Mouse (Mus musculus) layer of hippocampus, postnatal 10 days (tissue): ENCODE results near the gene Taf8. TPM values are rescaled to one million over a fixed set of nuclear protein-coding genes. Genes with fewer than 3 reads are reported as not detected.
A peak's percentile ranks its signal among the peaks of the same experiment; 100 is the strongest.
"Not testable (repeated sequence)": the region's sequence is repeated elsewhere in the genome, so short reads cannot be mapped to it uniquely, and the experiment has no call there.

Source experiments
- DNase-seq, 2 experiments: peaks; one replicate each; pipeline ENCODE4 v3.0.0; 2021; ENCODE audit warnings: low spot score in 2 of 2
- total RNA-seq, 2 experiments: library from RNA; stranded (reverse); gene quantifications; 2 replicates each; pipeline ENCODE4 v1.2.3; 2021

The Taf8 gene
- total RNA-seq, 2 experiments from 2014 or later, result 16.7 to 17.0 TPM

DNA sequence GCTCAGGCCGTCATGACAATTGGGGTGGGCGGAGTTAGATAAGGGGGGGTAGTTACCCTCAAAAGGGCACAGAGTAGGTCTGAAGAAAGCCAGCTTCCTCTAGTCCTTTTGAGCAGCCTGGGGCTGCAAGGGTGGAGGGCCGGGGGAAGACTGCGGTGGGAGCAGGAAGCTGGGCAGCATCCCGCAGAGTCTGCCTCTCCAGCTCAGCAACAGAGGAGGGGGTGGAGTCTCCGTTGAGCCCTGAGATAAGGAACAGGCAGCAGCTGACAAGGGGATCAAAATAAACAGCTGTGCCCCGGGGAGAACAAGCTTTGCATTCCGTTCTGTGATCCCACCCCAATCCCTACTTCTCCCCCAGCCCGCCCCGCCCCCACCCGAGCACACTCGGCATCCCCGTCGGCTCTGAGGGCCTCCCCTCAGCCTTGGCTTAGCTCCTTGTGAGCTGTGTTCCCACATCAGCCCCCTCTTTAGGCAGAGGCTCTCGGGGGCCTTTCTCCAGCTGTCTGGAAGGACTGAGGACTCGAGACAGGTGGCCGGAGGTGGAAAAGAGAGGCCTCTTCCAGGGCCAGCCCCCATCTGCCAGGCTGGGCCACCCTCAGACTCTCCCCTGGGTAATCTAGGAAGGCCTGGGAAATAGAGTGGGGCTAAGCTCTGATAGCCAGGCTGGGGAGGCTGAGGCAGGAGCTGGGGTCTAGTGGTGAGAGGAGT lies 19.6 kb upstream of the Taf8 start:
- DNase-seq, result peak; percentile 45 to 54

DNA sequence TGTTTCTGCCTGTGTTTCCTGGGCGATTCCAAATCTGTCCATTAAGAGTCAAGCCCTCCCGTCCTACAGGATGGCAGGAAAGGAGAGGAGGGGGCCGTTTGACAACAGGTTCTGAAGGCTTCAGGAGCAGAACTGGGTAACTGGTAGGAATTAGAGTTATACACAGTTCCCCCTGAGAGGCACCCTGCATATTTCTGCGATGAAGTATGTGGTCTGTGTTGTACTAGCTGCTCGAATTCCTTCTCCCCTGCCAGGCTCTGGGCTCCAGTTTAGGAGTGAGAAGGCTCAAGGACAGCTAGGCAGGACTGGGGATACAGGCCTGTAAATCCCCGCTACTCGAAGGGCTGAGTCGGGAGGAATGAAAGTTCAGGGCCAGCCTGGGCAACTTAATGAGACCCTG lies 16.1 kb upstream of the Taf8 start:
- DNase-seq, result no peak

DNA sequence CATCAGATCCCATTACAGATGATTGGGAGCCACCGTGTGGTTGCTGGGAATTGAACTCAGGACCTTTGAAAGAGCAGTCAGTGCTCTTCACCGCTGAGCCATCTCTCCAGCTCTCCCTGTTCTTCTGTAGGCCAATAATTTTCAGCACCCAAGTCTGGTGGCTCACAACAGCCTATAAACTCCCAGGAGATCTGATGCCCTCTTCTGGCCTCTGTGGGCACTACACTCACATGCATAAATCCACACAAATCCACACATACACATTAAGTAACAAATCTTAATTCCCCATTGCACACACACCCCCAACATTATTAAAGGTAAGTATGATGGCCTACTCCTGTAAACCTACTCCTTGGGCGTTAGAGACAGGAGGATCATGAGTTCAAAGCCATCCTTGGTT lies 14.1 kb upstream of the Taf8 start:
- DNase-seq, result no peak

GRCm38 (mm10) chr17:47515180-47515844 lies 13.2 kb upstream of the Taf8 start:
- no peak for DNase-seq

GRCm38 (mm10) chr17:47512956-47513775 lies 11.1 kb upstream of the Taf8 start:
- no peak for DNase-seq

GRCm38 (mm10) chr17:47511111-47512020 lies 9.3 kb upstream of the Taf8 start:
- DNase-seq, result peak; percentile 98 to 99

- no peak for DNase-seq
Measured at GRCm38 (mm10) chr17:47509031-47509705, 7.1 kb upstream of the Taf8 start.

- peak; percentile 74 to 78 for DNase-seq
Measured at GRCm38 (mm10) chr17:47508012-47508608, 6.0 kb upstream of the Taf8 start.

- DNase-seq, result no peak
Measured at GRCm38 (mm10) chr17:47507523-47507922, 5.4 kb upstream of the Taf8 start.

- DNase-seq, result no peak
Measured at GRCm38 (mm10) chr17:47506697-47507096, 4.6 kb upstream of the Taf8 start.

DNA sequence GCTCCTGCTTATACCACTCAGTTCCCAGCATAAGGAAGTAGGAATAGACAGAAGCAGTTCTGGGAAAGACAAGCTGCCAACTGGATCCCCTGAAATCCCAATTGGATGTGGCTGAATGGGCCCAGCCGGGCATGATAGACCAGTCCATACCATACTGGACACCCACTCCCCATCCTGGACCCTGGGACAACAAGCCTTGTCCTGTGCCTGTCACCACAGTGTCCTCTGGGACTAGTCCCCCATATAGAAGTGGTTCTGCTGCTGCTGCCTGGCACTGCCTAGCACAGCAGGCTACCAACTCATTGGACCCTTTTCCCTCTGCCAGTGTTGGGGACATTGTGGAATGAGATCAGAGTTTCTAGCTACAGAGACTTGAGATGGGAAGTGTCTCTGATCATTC lies 4.0 kb upstream of the Taf8 start:
- no peak for DNase-seq

- DNase-seq, result no peak
Measured at GRCm38 (mm10) chr17:47505566-47505965, 3.5 kb upstream of the Taf8 start.

DNA sequence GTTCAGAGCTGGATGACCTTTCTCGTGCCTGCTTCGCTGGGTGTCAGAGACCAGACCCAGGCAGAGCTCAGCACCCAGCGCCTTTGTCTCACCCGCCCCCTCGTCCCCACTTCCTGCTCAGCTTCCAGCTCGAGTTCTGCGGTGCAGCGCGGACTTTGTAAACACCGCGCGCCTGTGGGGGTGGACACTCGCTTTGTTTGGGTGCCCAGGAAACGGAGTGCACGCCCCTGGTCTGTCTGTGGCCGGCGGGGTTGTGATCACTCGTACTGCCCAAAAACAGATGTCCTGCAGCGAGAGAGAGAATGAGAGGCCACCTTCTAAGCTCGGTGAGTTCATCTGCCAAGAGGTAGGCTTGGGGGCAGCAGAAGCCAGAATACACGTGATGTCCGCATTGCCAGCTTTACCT lies 2.9 kb upstream of the Taf8 start, which contains the start of gene Ccnd3:
Gene Ccnd3, plus strand, starts transcription at position 111 of the 406 bp plus-strand sequence.
- DNase-seq, result peak; percentile 52 to 59

DNA sequence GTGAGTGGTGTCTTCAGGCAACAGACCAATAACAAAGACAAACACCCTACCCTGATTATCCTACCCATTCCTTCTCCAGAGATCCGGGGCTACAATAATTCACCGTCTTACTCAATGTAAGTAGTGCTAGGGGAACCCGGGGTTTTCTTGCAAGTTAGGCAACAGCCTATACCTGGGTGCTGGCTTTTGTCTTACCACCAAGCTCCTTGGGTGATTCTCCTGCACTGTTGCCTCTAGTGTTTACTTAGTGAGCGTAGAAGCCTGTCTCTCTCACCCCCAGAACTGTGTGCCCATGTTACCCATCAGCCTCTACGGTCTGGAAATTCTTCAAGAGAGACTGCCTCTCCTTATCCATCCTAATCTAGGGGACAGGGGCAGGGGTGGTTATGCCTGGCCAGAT lies 2.1 kb upstream of the Taf8 start:
- DNase-seq, result no peak

DNA sequence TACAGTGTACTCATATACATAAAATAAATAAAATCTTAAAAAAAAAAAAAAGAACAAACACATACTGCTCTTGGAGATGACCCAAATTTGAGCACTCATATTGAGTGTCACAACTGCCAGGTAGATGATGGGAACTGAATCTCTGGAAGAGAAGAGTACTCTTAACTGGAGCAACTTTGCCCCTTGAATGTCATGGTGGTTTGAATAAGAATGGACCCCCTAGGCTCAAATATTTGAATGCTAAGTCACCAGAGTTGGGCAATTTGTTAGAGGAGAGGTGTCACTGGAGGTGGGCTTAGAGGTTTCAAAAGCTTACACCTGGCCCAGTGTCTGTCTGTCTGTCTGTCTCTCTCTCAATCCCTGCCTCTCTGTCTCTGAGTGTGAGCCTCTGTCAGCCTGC lies 1.6 kb upstream of the Taf8 start:
- no peak for DNase-seq

GRCm38 (mm10) chr17:47502707-47503045 lies 584 bp upstream of the Taf8 start:
- not testable (repeated sequence) for DNase-seq

- no peak for DNase-seq
Measured at GRCm38 (mm10) chr17:47501531-47501930, 561 bp downstream of the Taf8 start.

- DNase-seq, result no peak
Measured at GRCm38 (mm10) chr17:47494132-47494531, 8.0 kb downstream of the Taf8 start.

DNA sequence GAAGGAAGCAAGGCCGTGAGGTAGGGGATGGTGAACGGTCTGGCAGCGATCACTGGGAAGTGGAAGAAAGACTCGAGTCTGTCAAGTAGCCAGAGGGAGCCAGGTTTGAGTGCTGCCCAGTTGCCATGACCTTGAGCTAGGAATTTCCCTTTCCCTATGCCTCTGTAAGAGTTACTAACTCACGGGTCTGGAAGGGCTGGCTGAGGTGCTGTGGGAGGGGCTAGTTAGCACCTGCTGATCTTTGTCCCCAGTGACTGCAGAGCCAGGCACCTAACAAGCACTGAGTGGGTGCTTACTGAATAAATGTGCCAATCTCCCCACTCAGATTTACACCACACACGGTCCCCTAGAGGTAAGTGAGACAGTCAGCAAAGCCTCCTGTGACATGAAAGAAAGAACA lies 8.4 kb downstream of the Taf8 start:
- no peak for DNase-seq

DNA sequence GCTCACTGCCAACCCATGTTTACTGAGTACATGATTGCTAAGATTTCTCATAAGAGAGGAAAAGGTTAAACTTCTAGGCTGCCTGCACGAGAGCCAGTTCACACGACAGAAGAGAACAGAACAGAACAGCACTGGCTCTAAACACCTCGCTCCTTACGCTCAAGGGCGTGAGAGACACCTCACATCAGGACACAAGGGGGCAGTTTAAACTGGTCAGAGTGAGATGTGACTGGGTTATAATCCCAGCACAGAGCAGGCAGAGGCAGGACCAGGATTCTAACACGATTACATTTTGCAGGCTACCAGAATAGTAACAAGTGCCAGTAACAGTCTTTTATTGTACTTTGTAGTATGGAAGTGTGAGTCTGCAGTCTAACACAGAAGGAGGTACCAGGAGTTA lies 9.4 kb downstream of the Taf8 start:
- DNase-seq, result no peak
